In genomic region chr13:110280563-110281144, GRCm38 (mm10) we compare ENCODE assay signal across 9 mouse cellular contexts. TPM values are rescaled to one million over a fixed set of nuclear protein-coding genes. Genes with fewer than 3 reads are reported as not detected.
DNase-seq lines count a peak whose midpoint lies in the region; ATAC-seq lines count a peak whose summit lies in the region.
"Had no signal": no experiment of that assay in that cellular context is flagged by ENCODE, and none has a peak within 500 bp of the region (broad histone marks: within the 10 kb centered on the region; RNA-seq: fewer than 3 reads in every experiment).

Gene Rab3c (minus strand): TSS chr13:110280996.

- 0 out of 2 replicates have a peak within 1 kb of the TSS, but pooled peaks have one; percentile 17 for H3K9ac ChIP-seq in kidney, embryonic 15.5 days
- peak within 1 kb of the TSS; percentile 36; the same call in 1 of the 2 replicates for H3K9ac ChIP-seq in limb, embryonic 13.5 days
- peak within 1 kb of the TSS; percentile 83 for H3K9ac ChIP-seq in midbrain, embryonic 16.5 days (ENCODE audit: low read depth, low read length)

- WGBS in kidney, embryonic 15.5 days = 2% methylated on average over 20 of the region's 20 CpGs
- 2% methylated on average over 20 of the region's 20 CpGs for WGBS in limb, embryonic 13.5 days
- under 1% methylated on average over 20 of the region's 20 CpGs for WGBS in midbrain, embryonic 16.5 days

- H3K9me3 ChIP-seq in kidney, embryonic 15.5 days (replicated peaks) = no peaks in the 10 kb centered on the region
- no peaks in the 10 kb centered on the region for H3K9me3 ChIP-seq in limb, embryonic 13.5 days
- no peaks in the 10 kb centered on the region for H3K9me3 ChIP-seq in midbrain, embryonic 16.5 days (replicated peaks; ENCODE audit: control insufficient read depth, low read length, poor library complexity, severe bottlenecking)

- ATAC-seq in kidney, embryonic 15.5 days (replicated peaks; ENCODE audit: low FRiP score) = peak; percentile 40
- ATAC-seq in limb, embryonic 13.5 days (ENCODE audit: low FRiP score, low read depth) = peak; percentile 12; the same call in 1 of the 2 replicates
- ATAC-seq in midbrain, embryonic 16.5 days = peak; percentile 69

- no peak within 1 kb of the TSS for H3K27ac ChIP-seq in kidney, embryonic 15.5 days
- no peak within 1 kb of the TSS for H3K27ac ChIP-seq in limb, embryonic 13.5 days
- H3K27ac ChIP-seq in midbrain, embryonic 16.5 days (ENCODE audit: low read length) = peak within 1 kb of the TSS; percentile 95

- H3K27me3 ChIP-seq in kidney, embryonic 15.5 days = peaks cover 21% of the 10 kb centered on the region
- H3K27me3 ChIP-seq in limb, embryonic 13.5 days = peaks cover 18% of the 10 kb centered on the region
- no peaks in the 10 kb centered on the region for H3K27me3 ChIP-seq in midbrain, embryonic 16.5 days (ENCODE audit: control insufficient read depth, insufficient read depth, low read depth, low read length)

- peak within 1 kb of the TSS; percentile 49 for H3K4me3 ChIP-seq in kidney, embryonic 15.5 days (replicated peaks)
- peak within 1 kb of the TSS; percentile 43 for H3K4me3 ChIP-seq in limb, embryonic 13.5 days
- H3K4me3 ChIP-seq in midbrain, embryonic 16.5 days (ENCODE audit: low read depth, low read length) = peak within 1 kb of the TSS; percentile 74

- H3K4me1 ChIP-seq in kidney, embryonic 15.5 days = peaks cover 15% of the 10 kb centered on the region
- H3K4me1 ChIP-seq in limb, embryonic 13.5 days = peaks cover 8% of the 10 kb centered on the region; the same call in 1 of the 2 replicates
- H3K4me1 ChIP-seq in midbrain, embryonic 16.5 days (ENCODE audit: control insufficient read depth, insufficient read depth, low read length) = peaks cover 9% of the 10 kb centered on the region

- no peak for DNase-seq in kidney, adult 18-20 months
- DNase-seq in cerebellum, adult 8-10 months = peak; percentile 41
- DNase-seq in frontal cortex, adult 2 months (ENCODE audit: extremely low spot score in 1 of 2, low spot score in 1 of 2) = no peak
- no peak for DNase-seq in natural killer cell, adult 2 months (ENCODE audit: low spot score in 2 of 2)
- no peak for DNase-seq in spleen, adult 12 weeks (ENCODE audit: low spot score)

- H3K4me2 ChIP-seq in kidney, embryonic 15.5 days = peak within 1 kb of the TSS; percentile 86
- H3K4me2 ChIP-seq in limb, embryonic 13.5 days (replicated peaks) = peak within 1 kb of the TSS; percentile 79
- H3K4me2 ChIP-seq in midbrain, embryonic 16.5 days (ENCODE audit: low read length) = peak within 1 kb of the TSS; percentile 56

- H3K36me3 ChIP-seq in kidney, embryonic 15.5 days = no peaks in the 10 kb centered on the region
- H3K36me3 ChIP-seq in limb, embryonic 13.5 days = no peaks in the 10 kb centered on the region
- H3K36me3 ChIP-seq in midbrain, embryonic 16.5 days (ENCODE audit: control insufficient read depth, insufficient read depth, low read length) = no peaks in the 10 kb centered on the region
- H3K36me3 ChIP-seq: G1E had no signal

RNA-seq across cellular contexts. Expression of gene Rab3c, which starts in this region (rescaled TPM):
- polyA plus RNA-seq in kidney, embryonic 15.5 days (2015; fragmentation: Nextera tagmentation; extraction: Ambion mirVana) = 0.41 and 2.9 TPM in 2 replicates
- 63.7 and 69.3 TPM in 2 replicates for polyA plus RNA-seq in frontal cortex, adult 2 months (2012; rRNA removed)
- polyA plus RNA-seq in limb, embryonic 13.5 days (2015; fragmentation: Nextera tagmentation; extraction: Ambion mirVana) = 0.87 and 1.4 TPM in 2 replicates
- polyA plus RNA-seq in midbrain, embryonic 16.5 days (2015; fragmentation: Nextera tagmentation; extraction: Ambion mirVana) = 242 and 262 TPM in 2 replicates
- polyA plus RNA-seq: G1E had no signal

Comparison
In these comparisons a context has a peak if more than half of its experiments do, and no peak if none do; other contexts are left out.
1. RNA of gene Rab3c (polyA plus RNA-seq): 242 to 262 TPM in midbrain, embryonic 16.5 days and 63.7 to 69.3 TPM in frontal cortex, adult 2 months; 0.41 to 2.9 TPM in kidney, embryonic 15.5 days and 0.87 to 1.4 TPM in limb, embryonic 13.5 days; every median in the first group is over 10 times any median in the second.
2. ATAC-seq: peak in every context shown above with its lines; median percentile 69 in midbrain, embryonic 16.5 days; 40 in kidney, embryonic 15.5 days; 12 in limb, embryonic 13.5 days.
3. H3K9ac ChIP-seq: peak in every context shown above with its lines; median percentile 83 in midbrain, embryonic 16.5 days; 36 in limb, embryonic 13.5 days; 17 in kidney, embryonic 15.5 days.
4. Peak in every context shown above with its lines, with median percentiles within 50 percentile points of each other: H3K4me2 ChIP-seq and H3K4me3 ChIP-seq.